Mouse (Mus musculus) C2C12 (cell line): Measurements from ENCODE around the gene Olfr111. TPM values are rescaled to one million over a fixed set of nuclear protein-coding genes. Genes with fewer than 3 reads are reported as not detected.
"Not testable (repeated sequence)": the region's sequence is repeated elsewhere in the genome, so short reads cannot be mapped to it uniquely, and the experiment has no call there.

Source experiments
- H3K27me3 ChIP-seq: one replicate; pipeline ENCODE4 v1.6.1; 2011; ENCODE audit not compliant: control insufficient read depth, insufficient read depth, insufficient read length
- H3K36me3 ChIP-seq: one replicate; pipeline ENCODE4 v1.6.1; 2011; ENCODE audit not compliant: control insufficient read depth, insufficient read depth
- H3K4me3 ChIP-seq: one replicate; pipeline ENCODE4 v1.5.1; 2011; ENCODE audit warnings: mild to moderate bottlenecking, control low read depth; ENCODE audit not compliant: poor library complexity, insufficient read depth, severe bottlenecking
- H3K79me2 ChIP-seq: one replicate; pipeline ENCODE4 v1.6.1; 2011; ENCODE audit not compliant: control insufficient read depth, insufficient read depth
- H3K79me3 ChIP-seq: one replicate; pipeline ENCODE4 v1.6.1; 2011; ENCODE audit warnings: low read depth, control low read depth
- H3ac ChIP-seq: one replicate; pipeline ENCODE3; 2011; ENCODE audit warnings: low read depth; ENCODE audit not compliant: control insufficient read depth, insufficient read length
- CEBPB ChIP-seq: IDR thresholded peaks from one replicate; pipeline ENCODE4 v1.6.1; 2011; ENCODE audit warnings: low read depth, mild to moderate bottlenecking, control low read depth, moderate library complexity
- CTCF ChIP-seq: IDR thresholded peaks from one replicate; pipeline ENCODE4 v1.5.1; 2011; ENCODE audit not compliant: control insufficient read depth, insufficient read depth, insufficient read length
- FOSL1 ChIP-seq: IDR thresholded peaks from one replicate; pipeline ENCODE4 v1.8.0; 2011; ENCODE audit warnings: mild to moderate bottlenecking, low read length; ENCODE audit not compliant: poor library complexity, insufficient read depth, severe bottlenecking
- MAX ChIP-seq: IDR thresholded peaks from one replicate; pipeline ENCODE4 v1.6.1; 2011; ENCODE audit warnings: mild to moderate bottlenecking, control low read depth
- MYOD1 ChIP-seq: IDR thresholded peaks from one replicate; pipeline ENCODE4 v1.6.1; 2011; ENCODE audit warnings: low read depth; ENCODE audit not compliant: control insufficient read depth, insufficient read length
- MYOG ChIP-seq: IDR thresholded peaks from one replicate; pipeline ENCODE4 v1.6.1; 2011; ENCODE audit not compliant: control insufficient read depth, insufficient read length; ENCODE audit errors: extremely low read depth
- USF1 ChIP-seq: IDR thresholded peaks from one replicate; pipeline ENCODE4 v1.6.1; 2011; ENCODE audit warnings: low read depth, mild to moderate bottlenecking, control low read depth, moderate library complexity
- long read RNA-seq, 2 experiments: library from polyadenylated mRNA; unstranded; transcript quantifications; one replicate each; pipeline ENCODE4 v2.0.0; 2019 to 2020
- polyA plus RNA-seq: library from polyadenylated mRNA; unstranded; fragments of >200 nt; fragmentation: generic; extraction: Trizol; gene quantifications from one replicate; pipeline ENCODE4 v1.2.1, GENCODE M21; 2012; ENCODE audit warnings: missing spikeins

The Olfr111 gene
- not detected for polyA plus RNA-seq
- long read RNA-seq, experiment 1, result 0 reads
- long read RNA-seq, experiment 2, result 0 reads

GRCm38 (mm10) chr17:37507730-37508129, at the start of gene Olfr111:
Olfr111 (plus strand) TSS chr17:37508030.
- Histone ChIP-seq H3K79me2 (no peaks in the 10 kb centered on the region), H3ac (no peak within 1 kb of the TSS), H3K36me3 (no peaks in the 10 kb centered on the region), H3K27me3 (no peaks in the 10 kb centered on the region), H3K79me3 (no peaks in the 10 kb centered on the region), H3K4me3 (no peak within 1 kb of the TSS)
- TF ChIP-seq MYOG, result no peak

GRCm38 (mm10) chr17:37458616-37459015, 49.2 kb upstream of the Olfr111 start, which contains the start of gene Olfr109:
Olfr109 (plus strand) TSS chr17:37458916.
- Histone ChIP-seq H3K4me3 (no peak within 1 kb of the TSS), H3K79me2 (no peaks in the 10 kb centered on the region), H3K27me3 (no peaks in the 10 kb centered on the region), H3ac (no peak within 1 kb of the TSS), H3K36me3 (no peaks in the 10 kb centered on the region), H3K79me3 (no peaks in the 10 kb centered on the region)
- TF ChIP-seq CTCF, result no peak
- no peak for TF ChIP-seq MAX
- no peak for TF ChIP-seq FOSL1
- TF ChIP-seq CEBPB, result no peak
- TF ChIP-seq USF1, result no peak
- no peak for TF ChIP-seq MYOD1
- no peak for TF ChIP-seq MYOG

- Histone ChIP-seq H3K27me3 (no peaks in the 10 kb centered on the region), H3K79me3 (no peaks in the 10 kb centered on the region), H3K36me3 (no peaks in the 10 kb centered on the region), H3K79me2 (no peaks in the 10 kb centered on the region), H3K4me3 (no peak within 1 kb of the TSS), H3ac (no peak within 1 kb of the TSS)
- TF ChIP-seq MYOG (no peak), MAX (no peak), CTCF (no peak), MYOD1 (no peak), FOSL1 (no peak), USF1 (no peak), CEBPB (no peak)
These were observed 24.4 kb upstream of the Olfr111 start, which contains the start of gene H2-M2 for GRCm38 (mm10) chr17:37483452-37483851. H2-M2 (minus strand) TSS chr17:37483552.

GRCm38 (mm10) chr17:37491930-37492518, 15.8 kb upstream of the Olfr111 start, which contains the start of gene Olfr110:
Olfr110 (plus strand) TSS chr17:37492468.
- Histone ChIP-seq H3K4me3 (no peak within 1 kb of the TSS), H3K36me3 (no peaks in the 10 kb centered on the region), H3K27me3 (no peaks in the 10 kb centered on the region), H3ac (no peak within 1 kb of the TSS), H3K79me2 (no peaks in the 10 kb centered on the region), H3K79me3 (no peaks in the 10 kb centered on the region)
- TF ChIP-seq MYOG, result no peak
- TF ChIP-seq CEBPB, result no peak
- TF ChIP-seq USF1, result no peak
- TF ChIP-seq FOSL1, result no peak
- TF ChIP-seq MYOD1, result no peak
- TF ChIP-seq MAX, result no peak

- H3K79me2 ChIP-seq, H3K27me3 ChIP-seq, H3K4me3 ChIP-seq, H3ac ChIP-seq, H3K79me3 ChIP-seq, H3K36me3 ChIP-seq: not testable (repeated sequence)
These were observed 16.8 kb downstream of the Olfr111 start for GRCm38 (mm10) chr17:37524612-37525011.

- not testable (repeated sequence) for H3K79me2 ChIP-seq, H3K36me3 ChIP-seq, H3K79me3 ChIP-seq, H3K4me3 ChIP-seq, H3K27me3 ChIP-seq, H3ac ChIP-seq
These were observed 17.6 kb downstream of the Olfr111 start for GRCm38 (mm10) chr17:37525427-37525826.
